Comparison of ENCODE assay signal across 14 mouse cellular contexts in the genomic region with DNA sequence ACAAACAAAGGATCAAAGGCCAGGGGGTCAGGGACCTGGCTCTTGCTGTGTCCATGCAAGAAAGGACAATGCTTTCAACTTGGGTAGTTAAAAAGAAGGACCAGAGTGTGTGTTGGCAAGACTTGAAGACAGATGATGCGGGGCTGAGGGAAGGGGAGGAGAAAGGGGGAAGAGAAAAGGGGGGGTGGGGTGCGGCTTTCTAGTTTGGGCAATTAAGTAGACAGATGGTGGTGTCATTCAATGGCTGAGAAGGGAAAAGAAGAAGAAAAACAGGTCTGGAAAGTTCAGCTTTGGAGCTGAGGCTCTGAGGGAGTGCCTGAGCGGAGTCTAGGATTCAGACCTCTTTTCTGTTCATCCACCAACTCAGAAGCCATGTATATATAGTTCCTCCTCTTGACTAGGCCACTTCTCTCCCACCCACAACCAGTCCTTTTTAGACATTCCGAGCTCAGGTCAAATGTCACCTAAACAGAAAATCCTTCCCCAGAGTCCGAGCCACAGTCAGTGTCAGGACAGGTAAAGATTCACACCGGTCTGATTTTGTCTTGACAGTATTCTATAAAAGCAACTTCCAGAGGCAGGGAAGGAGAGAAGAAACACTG. TPM values are rescaled to one million over a fixed set of nuclear protein-coding genes. Genes with fewer than 3 reads are reported as not detected.
DNase-seq lines count a peak whose midpoint lies in the region; ATAC-seq lines count a peak whose summit lies in the region.
"Had no signal": no experiment of that assay in that cellular context is flagged by ENCODE, and none has a peak within 500 bp of the region (broad histone marks: within the 10 kb centered on the region; RNA-seq: fewer than 3 reads in every experiment).

No protein-coding gene starts in this region.

- H3K27ac ChIP-seq in heart, embryonic 13.5 days (replicated peaks): peak overlapping the region; percentile 45
- peak overlapping the region; percentile 90 for H3K27ac ChIP-seq in liver, embryonic 12.5 days
- H3K27ac ChIP-seq: left cerebral cortex, adult 2 months; midbrain, embryonic 10.5 days; neural tube, embryonic 13.5 days had no signal

- H3K4me3 ChIP-seq in heart, embryonic 13.5 days: no peak overlapping the region
- H3K4me3 ChIP-seq in liver, embryonic 12.5 days: peak overlapping the region; percentile 49
- H3K4me3 ChIP-seq: heart, adult 2 months; left cerebral cortex, adult 2 months; lung, embryonic 15.5 days; midbrain, embryonic 10.5 days; neural tube, embryonic 13.5 days had no signal

- no peaks in the 10 kb centered on the region for H3K9me3 ChIP-seq in heart, embryonic 13.5 days
- no peaks in the 10 kb centered on the region for H3K9me3 ChIP-seq in liver, embryonic 12.5 days (replicated peaks)
- H3K9me3 ChIP-seq: lung, embryonic 15.5 days; midbrain, embryonic 10.5 days had no signal

- no peak overlapping the region for H3K9ac ChIP-seq in heart, embryonic 13.5 days
- peak overlapping the region; percentile 62 for H3K9ac ChIP-seq in liver, embryonic 12.5 days
- H3K9ac ChIP-seq: lung, embryonic 15.5 days; neural tube, embryonic 13.5 days had no signal

- no peak for DNase-seq in heart, postnatal 10 days
- DNase-seq in retina, postnatal 1 day: peak; percentile 32
- no peak for DNase-seq in retina, embryonic 14.5 days (ENCODE audit: low spot score)
- no peak for DNase-seq in layer of hippocampus, adult 8-10 months (ENCODE audit: low spot score in 2 of 2)
- DNase-seq in left cerebral cortex, postnatal 14 days (ENCODE audit: low spot score in 2 of 2): no peak
- DNase-seq: cerebellum, adult 18-20 months; kidney, postnatal 4 days had no signal

- 72% methylated on average over 6 of the region's 6 CpGs for WGBS in heart, embryonic 13.5 days
- WGBS in liver, embryonic 12.5 days (ENCODE audit: insufficient replicate concordance): 65% methylated on average over 6 of the region's 6 CpGs

- intact Hi-C loops in heart, postnatal 10 days (cut with DNase I): no loop called here
- intact Hi-C loops in left cerebral cortex, postnatal 14 days (cut with DNase I): no loop called here

- peak overlapping the region; percentile 47; the same call in 1 of the 2 replicates for H3K4me2 ChIP-seq in heart, embryonic 13.5 days
- peak overlapping the region; percentile 69 for H3K4me2 ChIP-seq in liver, embryonic 12.5 days
- H3K4me2 ChIP-seq: lung, embryonic 15.5 days; neural tube, embryonic 13.5 days had no signal

- no peaks in the 10 kb centered on the region for H3K27me3 ChIP-seq in heart, embryonic 13.5 days (replicated peaks)
- H3K27me3 ChIP-seq in liver, embryonic 12.5 days (replicated peaks): peaks cover 18% of the 10 kb centered on the region; the same call in 1 of the 2 replicates
- H3K27me3 ChIP-seq: lung, embryonic 15.5 days; neural tube, embryonic 13.5 days had no signal

- H3K36me3 ChIP-seq in heart, embryonic 13.5 days: no peaks in the 10 kb centered on the region
- H3K36me3 ChIP-seq in liver, embryonic 12.5 days: no peaks in the 10 kb centered on the region
- H3K36me3 ChIP-seq: lung, embryonic 15.5 days; midbrain, embryonic 10.5 days; neural tube, embryonic 13.5 days had no signal

- no peak for ATAC-seq in heart, embryonic 13.5 days (ENCODE audit: extremely low read depth, insufficient number of reproducible peaks, low FRiP score, low TSS enrichment)
- ATAC-seq in liver, embryonic 12.5 days: peak; percentile 14; the same call in 1 of the 2 replicates

- H3K4me1 ChIP-seq in heart, embryonic 13.5 days: peaks cover 38% of the 10 kb centered on the region
- H3K4me1 ChIP-seq in liver, embryonic 12.5 days: peaks cover 55% of the 10 kb centered on the region

RNA-seq across cellular contexts. Expression of a gene that starts 27.0 kb away (rescaled TPM):
- polyA plus RNA-seq in heart, embryonic 13.5 days (2015; fragmentation: Nextera tagmentation; extraction: Ambion mirVana): 44.9 and 48.0 TPM in 2 replicates
- 10 to 100 TPM; 53.1 to 65.1 TPM for total RNA-seq in heart, postnatal 10 days (2021)
- 83.7 and 87.7 TPM in 2 replicates for polyA plus RNA-seq in liver, embryonic 12.5 days (2016; fragmentation: Nextera tagmentation; extraction: Ambion mirVana)
- 10 to 100 TPM; 66.7 to 86.7 (median 78.4) TPM for total RNA-seq in layer of hippocampus, adult 8-10 months (2022)
- total RNA-seq in left cerebral cortex, postnatal 14 days (2021): 10 to 100 TPM; 80.7 to 86.8 TPM
